Comparison of ENCODE assay signal across 22 mouse cellular contexts in genomic region chr3:127701196-127701825, GRCm38 (mm10).
DNase-seq lines count a peak whose midpoint lies in the region; ATAC-seq and TF ChIP-seq lines count a peak whose summit lies in the region.
"Had no signal": no experiment of that assay in that cellular context is flagged by ENCODE, and none has a peak within 500 bp of the region (broad histone marks: within the 10 kb centered on the region; RNA-seq: fewer than 3 reads in every experiment).

No protein-coding gene starts in this region.

- ATAC-seq in forebrain, embryonic 12.5 days (ENCODE audit: low FRiP score) = no peak
- no peak for ATAC-seq in forebrain, embryonic 14.5 days
- ATAC-seq in hindbrain, embryonic 11.5 days (ENCODE audit: low FRiP score) = no peak
- ATAC-seq: CD4-positive, CD25-positive, alpha-beta regulatory T cell, adult 4 months; intestine, postnatal 0 days had no signal

- H3K4me3 ChIP-seq in kidney, adult 2 months (ENCODE audit: insufficient read depth, low read depth, low read length) = no peak overlapping the region
- no peak overlapping the region for H3K4me3 ChIP-seq in forebrain, embryonic 12.5 days (replicated peaks)
- no peak overlapping the region for H3K4me3 ChIP-seq in forebrain, embryonic 14.5 days (ENCODE audit: low read depth, low read length)
- H3K4me3 ChIP-seq in hindbrain, embryonic 11.5 days (ENCODE audit: low read depth, low read length) = no peak overlapping the region
- H3K4me3 ChIP-seq: heart, adult 2 months; heart, embryonic 10.5 days; heart, embryonic 13.5 days; hindbrain, embryonic 12.5 days; hindbrain, embryonic 15.5 days had no signal

- H3K9me3 ChIP-seq in forebrain, embryonic 12.5 days = no peaks in the 10 kb centered on the region
- 0 out of 2 replicates have a peak, but pooled peaks cover 2% of the 10 kb centered on the region for H3K9me3 ChIP-seq in forebrain, embryonic 14.5 days (replicated peaks; ENCODE audit: control insufficient read depth, low read length)
- no peaks in the 10 kb centered on the region for H3K9me3 ChIP-seq in hindbrain, embryonic 11.5 days (ENCODE audit: control insufficient read depth, low read length)
- H3K9me3 ChIP-seq: heart, embryonic 10.5 days; heart, embryonic 13.5 days; hindbrain, embryonic 12.5 days; hindbrain, embryonic 15.5 days had no signal

- H3K9ac ChIP-seq in forebrain, embryonic 12.5 days = no peak overlapping the region
- no peak overlapping the region for H3K9ac ChIP-seq in forebrain, embryonic 14.5 days (ENCODE audit: low read length)
- no peak overlapping the region for H3K9ac ChIP-seq in hindbrain, embryonic 11.5 days (ENCODE audit: low read depth, low read length)
- H3K9ac ChIP-seq: heart, embryonic 13.5 days; hindbrain, embryonic 12.5 days; hindbrain, embryonic 15.5 days had no signal

- whole genome bisulfite sequencing in kidney, adult 2 months = 22% methylated on average over 4 of the region's 4 CpGs
- WGBS in forebrain, embryonic 12.5 days = 55% methylated on average over 4 of the region's 4 CpGs
- WGBS in forebrain, embryonic 14.5 days = 30% methylated on average over 4 of the region's 4 CpGs
- 70% methylated on average over 4 of the region's 4 CpGs for WGBS in hindbrain, embryonic 11.5 days

- no peaks in the 10 kb centered on the region; the same call in 1 of the 2 replicates for H3K4me1 ChIP-seq in kidney, adult 2 months (ENCODE audit: control insufficient read depth, insufficient read depth, low read length)
- peaks cover 23% of the 10 kb centered on the region for H3K4me1 ChIP-seq in forebrain, embryonic 12.5 days
- peaks cover 19% of the 10 kb centered on the region for H3K4me1 ChIP-seq in forebrain, embryonic 14.5 days (ENCODE audit: control insufficient read depth, insufficient read depth, low read length)
- H3K4me1 ChIP-seq in hindbrain, embryonic 11.5 days (replicated peaks; ENCODE audit: control insufficient read depth, insufficient read depth, low read length) = 0 out of 2 replicates have a peak, but pooled peaks cover 3% of the 10 kb centered on the region

- no peaks in the 10 kb centered on the region for H3K27me3 ChIP-seq in kidney, adult 2 months (replicated peaks; ENCODE audit: control insufficient read depth, insufficient read depth, low read length)
- peaks cover 83% of the 10 kb centered on the region for H3K27me3 ChIP-seq in forebrain, embryonic 12.5 days
- H3K27me3 ChIP-seq in forebrain, embryonic 14.5 days (replicated peaks; ENCODE audit: control insufficient read depth, insufficient read depth, low read length) = peaks cover 6% of the 10 kb centered on the region
- H3K27me3 ChIP-seq in hindbrain, embryonic 11.5 days (ENCODE audit: control insufficient read depth, insufficient read depth, low read length) = peaks cover 9% of the 10 kb centered on the region; the same call in 1 of the 2 replicates

- no peak for TF ChIP-seq POLR2A in kidney, adult 2 months (IDR thresholded peaks at IDR 0.05; ENCODE audit: low read depth, low read length)

- no peak for TF ChIP-seq CTCF in kidney, adult 2 months (conservative IDR thresholded peaks at IDR 0.05; ENCODE audit: insufficient read depth, insufficient read length, low read depth, low read length)

- no peak overlapping the region for H3K27ac ChIP-seq in kidney, adult 2 months (ENCODE audit: insufficient read depth, low read depth, low read length)
- peak overlapping the region; percentile 61 for H3K27ac ChIP-seq in forebrain, embryonic 12.5 days
- H3K27ac ChIP-seq in forebrain, embryonic 14.5 days (ENCODE audit: low read depth, low read length) = 0 out of 2 replicates have a peak overlapping the region, but pooled peaks have one; percentile 16
- H3K27ac ChIP-seq in hindbrain, embryonic 11.5 days (ENCODE audit: low read depth, low read length) = no peak overlapping the region
- H3K27ac ChIP-seq: heart, adult 2 months; heart, embryonic 10.5 days; heart, embryonic 13.5 days; hindbrain, embryonic 12.5 days; hindbrain, embryonic 15.5 days had no signal

- no peaks in the 10 kb centered on the region for H3K36me3 ChIP-seq in kidney, adult 2 months (ENCODE audit: control insufficient read depth, insufficient read depth, low read length)
- no peaks in the 10 kb centered on the region for H3K36me3 ChIP-seq in forebrain, embryonic 12.5 days (replicated peaks)
- no peaks in the 10 kb centered on the region for H3K36me3 ChIP-seq in forebrain, embryonic 14.5 days (ENCODE audit: control insufficient read depth, insufficient read depth, low read length)
- no peaks in the 10 kb centered on the region for H3K36me3 ChIP-seq in hindbrain, embryonic 11.5 days (ENCODE audit: control insufficient read depth, insufficient read depth, low read length)
- H3K36me3 ChIP-seq: heart, embryonic 10.5 days; hindbrain, embryonic 12.5 days; hindbrain, embryonic 15.5 days had no signal

- peak; percentile 73 for DNase-seq in kidney, adult 2 months
- no peak for DNase-seq in kidney, postnatal 25 days
- DNase-seq in forebrain, embryonic 14.5 days (ENCODE audit: low spot score) = peak; percentile 50
- no peak for DNase-seq in urinary bladder, postnatal 4 days (ENCODE audit: low spot score in 2 of 2)
- no peak for DNase-seq in hindbrain, embryonic 11.5 days (ENCODE audit: low spot score)
- DNase-seq: adrenal gland, adult 2 months; adrenal gland, postnatal 14 days; cerebellum, adult 11-12 months; cerebellum, adult 9-10 months; cerebellum, postnatal 14 days; gastrocnemius, postnatal 10 days; gastrocnemius, postnatal 36 days; heart, adult 2 months; heart, postnatal 14 days; heart, postnatal 4 days had no signal

- no peak overlapping the region for H3K4me2 ChIP-seq in forebrain, embryonic 12.5 days
- H3K4me2 ChIP-seq in forebrain, embryonic 14.5 days (ENCODE audit: low read length) = no peak overlapping the region
- no peak overlapping the region for H3K4me2 ChIP-seq in hindbrain, embryonic 11.5 days (replicated peaks; ENCODE audit: low read depth, low read length)
- H3K4me2 ChIP-seq: heart, embryonic 13.5 days; hindbrain, embryonic 12.5 days; hindbrain, embryonic 15.5 days had no signal

Comparison
In these comparisons a context has a peak if more than half of its experiments do, and no peak if none do; other contexts are left out.
1. DNase-seq: peak in kidney, adult 2 months (single experiment) and forebrain, embryonic 14.5 days (single experiment); none in kidney, postnatal 25 days (0 of 2), urinary bladder, postnatal 4 days (0 of 2) and hindbrain, embryonic 11.5 days (single experiment).
2. H3K27ac ChIP-seq: peak in forebrain, embryonic 12.5 days (single experiment) and forebrain, embryonic 14.5 days (single experiment); none in kidney, adult 2 months (single experiment) and hindbrain, embryonic 11.5 days (single experiment).